Mouse (Mus musculus) small intestine, adult 2 months (tissue): ENCODE measurements around the gene Drap1.

Experiments used
- CTCF ChIP-seq: fragments of 200-500 bp; IDR thresholded peaks from 2 replicates; pipeline ENCODE4 v1.5.1; 2012; ENCODE audit warnings: low read depth, mild to moderate bottlenecking, control low read depth, inconsistent platforms, low read length, moderate library complexity, mixed read lengths; ENCODE audit not compliant: insufficient replicate concordance, insufficient read length; ENCODE audit errors: extremely low read depth
- POLR2A ChIP-seq: fragments of 200-500 bp; IDR thresholded peaks from 2 replicates; pipeline ENCODE4 v1.6.1; 2012; ENCODE audit warnings: low read depth, mild to moderate bottlenecking, control low read depth, inconsistent platforms, low read length, moderate library complexity

DNA sequence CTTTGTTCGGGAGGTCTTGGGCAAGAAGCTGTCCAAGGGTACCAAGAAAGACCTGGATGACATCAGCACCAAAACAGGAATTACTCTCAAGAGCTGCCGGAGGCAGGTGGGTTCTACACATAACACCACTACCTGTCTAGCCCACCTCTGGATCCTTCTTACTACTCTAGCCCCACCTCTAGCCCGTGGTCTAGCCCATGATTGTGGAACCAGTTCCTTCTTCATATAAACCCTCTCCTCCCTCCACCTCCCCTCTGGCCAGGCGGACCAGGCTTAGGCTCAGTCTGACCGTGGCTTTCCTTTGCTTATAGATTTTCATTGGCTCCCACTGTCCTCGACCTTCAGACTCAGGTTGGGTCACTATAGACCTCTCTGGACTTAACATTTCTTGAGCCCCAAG lies 36.6 kb upstream of the Drap1 start:
- TF ChIP-seq POLR2A (no peak), CTCF (no peak)
